Mouse (Mus musculus) cerebellum, postnatal 14 days (tissue): ENCODE data around the gene Fkbp10.

Experiments used
- DNase-seq, 2 experiments: peaks; one replicate each; pipeline ENCODE4 v3.0.0; 2021; ENCODE audit warnings: mixed read lengths in 2 of 2

Gene Fkbp10

GRCm38 (mm10) chr11:100472197-100472934 is 56.9 kb downstream of the Fkbp10 start, which contains the start of gene Klhl11:
Gene Klhl11, minus strand, starts transcription at chr11:100472741.
- peak; percentile 92 to 95 for DNase-seq

- DNase-seq = no peak
Observed at GRCm38 (mm10) chr11:100472935-100473295, 57.4 kb downstream of the Fkbp10 start.
